Mouse (Mus musculus) embryonic facial prominence, embryonic 11.5 days (tissue): ENCODE measurements around the gene Babam2. TPM values are rescaled to one million over a fixed set of nuclear protein-coding genes. Genes with fewer than 3 reads are reported as not detected.

Source experiments
- ATAC-seq: fragments of 200-750 bp; cut with Nextera tagmentation; replicated peaks from 2 replicates; pipeline ENCODE4 v1.8.0; 2017; ENCODE audit warnings: low read depth; ENCODE audit not compliant: insufficient number of reproducible peaks, low FRiP score, low TSS enrichment
- DNase-seq: peaks from one replicate; pipeline ENCODE4 v3.0.0-alpha.2; 2015; ENCODE audit warnings: low spot score
- H3K27ac ChIP-seq: fragments of 300-500 bp; sonication (generic); replicated peaks from 2 replicates; pipeline ENCODE4 v1.5.1; 2014; ENCODE audit warnings: mild to moderate bottlenecking, low read depth, low read length, control low read depth
- H3K27me3 ChIP-seq: fragments of 300-500 bp; sonication (generic); 2 replicates; pipeline ENCODE4 v1.6.1; 2014; ENCODE audit warnings: mild to moderate bottlenecking, low read length, moderate library complexity, mixed read lengths; ENCODE audit not compliant: control insufficient read depth, insufficient read depth
- H3K36me3 ChIP-seq: fragments of 300-500 bp; sonication (generic); replicated peaks from 2 replicates; pipeline ENCODE4 v1.6.1; 2014; ENCODE audit warnings: low read depth, mild to moderate bottlenecking, low read length, moderate library complexity, mixed read lengths; ENCODE audit not compliant: control insufficient read depth, insufficient read depth
- H3K4me1 ChIP-seq: fragments of 300-500 bp; sonication (generic); 2 replicates; pipeline ENCODE4 v1.6.1; 2014; ENCODE audit warnings: low read length, mixed read lengths; ENCODE audit not compliant: control insufficient read depth, insufficient read depth
- H3K4me2 ChIP-seq: fragments of 300-500 bp; sonication (generic); 2 replicates; pipeline ENCODE4 v1.6.1; 2014; ENCODE audit warnings: low read depth, mild to moderate bottlenecking, control low read depth, low read length, moderate library complexity
- H3K4me3 ChIP-seq: fragments of 300-500 bp; sonication (generic); 2 replicates; pipeline ENCODE4 v1.5.1; 2014; ENCODE audit warnings: low read depth, low read length, control low read depth
- H3K9ac ChIP-seq: fragments of 300-500 bp; sonication (generic); replicated peaks from 2 replicates; pipeline ENCODE4 v1.6.1; 2014; ENCODE audit warnings: mild to moderate bottlenecking, control low read depth, low read length
- H3K9me3 ChIP-seq: fragments of 300-500 bp; sonication (generic); replicated peaks from 2 replicates; pipeline ENCODE4 v1.6.1; 2016; ENCODE audit warnings: mild to moderate bottlenecking, low read length, inconsistent platforms, mixed read lengths; ENCODE audit not compliant: control insufficient read depth
- WGBS: fragments of 180-500 bp; shearing (Covaris S2); extraction: QIAGEN DNeasy Blood & Tissue Kit; methylation state at CpG from one replicate; pipeline ENCODE4 v1.1.7; 2014; 5-methylcytosine and 5-hydroxymethylcytosine counted together
- polyA plus RNA-seq: library from polyadenylated mRNA; unstranded; fragments of >200 nt; fragmentation: Nextera tagmentation; extraction: Ambion mirVana; gene quantifications from 2 replicates; pipeline ENCODE4 v1.2.1, GENCODE M21; 2014

Gene Babam2
- polyA plus RNA-seq, 1 experiment from 2014 or later: 38.8 TPM

DNA sequence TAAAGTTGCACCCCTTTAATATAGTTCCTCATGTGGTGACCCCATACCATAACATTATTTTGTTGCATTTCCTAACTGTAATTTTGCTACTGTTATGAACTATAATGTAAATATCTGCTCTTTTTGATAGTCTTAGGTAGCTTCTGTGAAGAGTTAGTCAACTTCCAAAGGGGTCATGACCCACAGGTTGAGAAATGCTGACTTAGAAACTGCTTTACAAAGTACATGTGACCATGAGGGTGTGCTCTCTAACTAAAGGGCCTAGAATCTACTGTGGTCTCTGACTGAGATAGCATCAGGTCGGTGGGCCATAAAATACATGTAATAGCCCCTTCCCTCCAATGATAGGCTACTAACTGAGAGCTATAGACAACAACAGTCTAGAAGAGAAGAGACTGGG is 19.5 kb upstream of the Babam2 start:
- H3K9ac ChIP-seq: no peak overlapping the region
- WGBS: 88% methylated on average over 1 of the region's 1 CpGs
- H3K36me3 ChIP-seq: no peaks in the 10 kb centered on the region
- no peak for DNase-seq
- no peak overlapping the region for H3K27ac ChIP-seq
- no peaks in the 10 kb centered on the region for H3K27me3 ChIP-seq
- H3K4me1 ChIP-seq: no peaks in the 10 kb centered on the region
- no peak overlapping the region for H3K4me2 ChIP-seq
- no peak overlapping the region for H3K4me3 ChIP-seq
- no peak for ATAC-seq
- H3K9me3 ChIP-seq: no peaks in the 10 kb centered on the region

- no peak overlapping the region for H3K9ac ChIP-seq
- no peaks in the 10 kb centered on the region for H3K4me1 ChIP-seq
- WGBS: 77% methylated on average over 4 of the region's 4 CpGs
- no peak for ATAC-seq
- no peaks in the 10 kb centered on the region for H3K36me3 ChIP-seq
- no peak for DNase-seq
- H3K4me2 ChIP-seq: no peak overlapping the region
- H3K4me3 ChIP-seq: no peak overlapping the region
- H3K27me3 ChIP-seq: no peaks in the 10 kb centered on the region
- no peaks in the 10 kb centered on the region for H3K9me3 ChIP-seq
- H3K27ac ChIP-seq: no peak overlapping the region
Observed at GRCm38 (mm10) chr5:31680183-31680582, 17.3 kb upstream of the Babam2 start.

- Histone ChIP-seq H3K9me3 (no peaks in the 10 kb centered on the region), H3K9ac (no peak overlapping the region), H3K4me3 (no peak overlapping the region), H3K27me3 (no peaks in the 10 kb centered on the region), H3K4me1 (no peaks in the 10 kb centered on the region), H3K4me2 (no peak overlapping the region), H3K27ac (no peak overlapping the region), H3K36me3 (no peaks in the 10 kb centered on the region)
- 86% methylated on average over 1 of the region's 1 CpGs for WGBS
- no peak for ATAC-seq
- DNase-seq: no peak
Observed at GRCm38 (mm10) chr5:31682305-31682704, 15.2 kb upstream of the Babam2 start.

DNA sequence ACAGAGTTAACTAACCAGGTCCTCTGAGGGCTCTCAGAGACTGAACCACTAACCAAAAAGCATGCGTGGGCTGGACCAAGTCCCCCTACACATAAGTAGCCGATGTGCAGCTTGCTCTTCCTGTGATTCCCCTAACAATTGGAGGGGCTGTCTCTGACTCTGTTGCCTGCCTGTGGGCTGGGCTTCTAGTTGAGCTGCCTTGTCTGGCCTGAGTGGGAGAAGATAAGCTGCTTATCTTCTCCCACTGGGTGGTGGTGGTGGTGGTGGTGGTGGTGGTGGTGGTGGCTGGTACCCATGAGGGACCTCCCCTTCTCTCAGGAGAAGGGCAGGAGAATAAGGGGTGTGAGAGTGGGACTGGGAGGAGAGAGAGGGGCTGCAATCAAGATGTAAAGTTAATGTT is 11.4 kb upstream of the Babam2 start:
- Histone ChIP-seq H3K27ac (no peak overlapping the region), H3K27me3 (no peaks in the 10 kb centered on the region), H3K9ac (no peak overlapping the region), H3K4me3 (no peak overlapping the region), H3K4me2 (no peak overlapping the region), H3K9me3 (no peaks in the 10 kb centered on the region), H3K4me1 (no peaks in the 10 kb centered on the region), H3K36me3 (no peaks in the 10 kb centered on the region)
- 55% methylated on average over 2 of the region's 2 CpGs for WGBS
- no peak for ATAC-seq
- DNase-seq: no peak

DNA sequence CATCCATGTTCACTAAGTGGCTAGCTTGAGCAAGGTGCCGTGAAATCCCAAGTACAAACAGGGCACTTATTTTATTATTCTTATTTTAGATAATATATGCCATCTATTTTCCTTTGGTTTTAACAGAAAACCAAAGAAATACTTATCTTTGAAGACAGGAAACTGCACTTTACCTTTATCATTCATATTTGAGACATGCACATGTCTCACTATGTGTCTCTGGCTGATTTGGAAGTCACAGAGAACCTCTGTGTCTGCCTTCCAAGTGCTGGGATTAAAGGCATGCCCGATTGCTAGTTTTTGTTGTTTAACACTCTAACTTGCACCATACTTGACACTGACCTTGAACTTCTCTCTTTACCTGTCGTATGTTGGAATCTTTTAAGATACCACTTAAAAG is 9.5 kb upstream of the Babam2 start:
- Histone ChIP-seq H3K27me3 (no peaks in the 10 kb centered on the region), H3K36me3 (no peaks in the 10 kb centered on the region), H3K9me3 (no peaks in the 10 kb centered on the region), H3K4me1 (no peaks in the 10 kb centered on the region), H3K9ac (no peak overlapping the region), H3K4me3 (no peak overlapping the region), H3K4me2 (no peak overlapping the region), H3K27ac (no peak overlapping the region)
- DNase-seq (no peak), ATAC-seq (no peak)
- WGBS: 88% methylated on average over 3 of the region's 3 CpGs

DNA sequence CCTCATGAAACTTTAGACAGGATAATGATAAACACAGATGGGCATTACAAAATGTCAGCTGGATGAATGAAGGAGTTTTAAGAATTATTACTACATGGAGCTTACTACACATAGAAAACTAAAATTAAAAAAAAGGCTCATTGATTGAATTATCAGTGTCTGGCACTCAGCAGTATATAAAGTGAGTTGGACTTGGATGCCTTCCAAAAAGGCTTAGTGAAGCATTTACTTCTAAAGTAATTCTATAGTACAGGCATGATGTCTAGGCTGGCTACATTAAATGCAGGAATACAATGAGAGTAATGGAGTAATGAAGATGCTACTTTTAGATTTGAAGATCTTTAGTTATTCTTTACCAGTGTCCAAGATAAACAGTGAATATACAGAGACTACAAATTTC is 4.3 kb upstream of the Babam2 start:
- Histone ChIP-seq H3K27me3 (no peaks in the 10 kb centered on the region), H3K36me3 (no peaks in the 10 kb centered on the region), H3K4me3 (no peak overlapping the region), H3K4me1 (0 out of 2 replicates have a peak, but pooled peaks cover 2% of the 10 kb centered on the region), H3K27ac (no peak overlapping the region), H3K9ac (no peak overlapping the region), H3K4me2 (no peak overlapping the region), H3K9me3 (no peaks in the 10 kb centered on the region)
- no peak for ATAC-seq
- DNase-seq: no peak

DNA sequence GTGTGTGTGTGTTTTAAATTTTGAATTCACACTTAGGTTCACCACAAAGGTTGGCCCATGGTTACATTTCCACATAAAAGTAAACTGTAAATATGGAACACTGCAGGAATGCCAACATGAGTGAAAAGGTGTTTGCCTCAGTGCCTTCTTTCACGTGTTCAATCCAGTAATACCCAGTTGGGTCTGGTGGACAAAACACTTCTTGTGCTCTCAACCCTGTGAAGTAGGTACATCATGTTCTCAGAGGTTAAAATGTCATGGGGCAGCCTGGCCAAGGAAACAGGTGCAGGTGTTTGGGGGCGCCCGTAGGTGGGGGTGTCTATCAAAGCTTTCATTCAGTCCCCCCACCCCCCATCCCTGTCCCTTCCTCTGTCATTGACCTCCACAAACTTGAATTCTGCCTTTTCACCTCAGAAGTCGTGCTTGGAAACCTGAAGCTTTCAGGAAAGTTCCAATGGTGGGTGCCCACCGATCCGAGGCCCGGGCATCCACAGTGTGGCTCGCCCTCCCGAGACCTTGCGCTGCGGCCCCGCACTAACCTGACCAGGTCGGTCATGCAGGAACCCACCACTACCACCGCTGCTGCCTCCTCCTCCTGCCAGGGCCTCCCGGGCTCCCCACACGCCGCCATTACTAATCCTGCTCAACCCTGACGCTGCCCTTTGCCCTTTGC is 377 bp upstream of the Babam2 start, which contains the start of gene Rbks:
Rbks (minus strand) TSS at position 657 of the 673 bp plus-strand sequence.
- ATAC-seq: no peak; the same call in none of the 2 replicates
- H3K9ac ChIP-seq: peak within 1 kb of the TSS; percentile 77
- no peaks in the 10 kb centered on the region for H3K36me3 ChIP-seq
- H3K9me3 ChIP-seq: no peaks in the 10 kb centered on the region
- no peaks in the 10 kb centered on the region for H3K27me3 ChIP-seq
- 7% methylated on average over 18 of the region's 18 CpGs for WGBS
- no peak for DNase-seq
- H3K4me3 ChIP-seq: peak within 1 kb of the TSS; percentile 76
- peak within 1 kb of the TSS; percentile 47 for H3K27ac ChIP-seq
- H3K4me2 ChIP-seq: peak within 1 kb of the TSS; percentile 57
- H3K4me1 ChIP-seq: 0 out of 2 replicates have a peak, but pooled peaks cover 2% of the 10 kb centered on the region

GRCm38 (mm10) chr5:31698297-31698726 is 828 bp downstream of the Babam2 start:
- 5% methylated on average over 16 of the region's 16 CpGs for WGBS
- Histone ChIP-seq H3K4me2 (peak overlapping the region; percentile 57), H3K9me3 (no peaks in the 10 kb centered on the region), H3K4me1 (0 out of 2 replicates have a peak, but pooled peaks cover 2% of the 10 kb centered on the region), H3K27me3 (no peaks in the 10 kb centered on the region), H3K27ac (0 out of 2 replicates have a peak overlapping the region, but pooled peaks have one; percentile 47), H3K36me3 (no peaks in the 10 kb centered on the region), H3K9ac (peak overlapping the region; percentile 77), H3K4me3 (peak overlapping the region; percentile 76)
- ATAC-seq (peak; percentile 50), DNase-seq (peak; percentile 83)
